Mouse (Mus musculus) CH12.LX (cell line): ENCODE results near the gene Ank2. TPM values are rescaled to one million over a fixed set of nuclear protein-coding genes. Genes with fewer than 3 reads are reported as not detected.

ENCODE experiments used
- DNase-seq: peaks from one replicate; pipeline ENCODE4 v3.0.0-alpha.2; 2013; ENCODE audit errors: extremely low read depth
- H3K27ac ChIP-seq: 2 replicates; pipeline ENCODE4 v1.5.1; 2012; ENCODE audit warnings: low read depth, mild to moderate bottlenecking, control low read depth, moderate library complexity; ENCODE audit not compliant: insufficient read depth
- H3K27me3 ChIP-seq: replicated peaks from 2 replicates; pipeline ENCODE3; 2012; ENCODE audit warnings: inconsistent platforms
- H3K36me3 ChIP-seq, 2 experiments: replicated peaks in 1 of 2; 2 replicates each; pipeline versions ENCODE3 to v1.6.1; 2012; ENCODE audit warnings: inconsistent platforms in 1 of 2, low read length in 1 of 2, mild to moderate bottlenecking in 1 of 2, mixed read lengths in 1 of 2, moderate library complexity in 1 of 2; ENCODE audit not compliant: control insufficient read depth in 1 of 2, insufficient read depth in 1 of 2
- H3K4me1 ChIP-seq, 2 experiments: 2 replicates each; pipeline ENCODE4 v1.6.1; 2012; ENCODE audit warnings: inconsistent platforms in 1 of 2, moderate library complexity in 1 of 2; ENCODE audit not compliant: insufficient read depth in 2 of 2, control insufficient read depth in 1 of 2
- H3K4me2 ChIP-seq: 2 replicates; pipeline ENCODE4 v1.6.1; 2012; ENCODE audit warnings: low read depth, mild to moderate bottlenecking, control low read depth; ENCODE audit not compliant: poor library complexity, insufficient read depth, severe bottlenecking
- H3K4me3 ChIP-seq, 3 experiments: fragments of 150-350 bp in 1 of 3; sonication (generic) in 1 of 3; replicated peaks in 1 of 3; 2 replicates each; pipeline versions ENCODE3 to v1.5.1; 2011 to 2012; ENCODE audit warnings: low read depth in 2 of 3, low read length in 2 of 3, mild to moderate bottlenecking in 2 of 3, moderate library complexity in 2 of 3, control low read depth in 1 of 3, improper control_type of control experiment in 1 of 3, inconsistent platforms in 1 of 3, mixed read lengths in 1 of 3; ENCODE audit not compliant: poor library complexity in 1 of 3
- H3K79me2 ChIP-seq: replicated peaks from 2 replicates; pipeline ENCODE4 v1.6.1; 2012; ENCODE audit warnings: mild to moderate bottlenecking, moderate library complexity; ENCODE audit not compliant: control insufficient read depth, poor library complexity, insufficient read depth, severe bottlenecking; ENCODE audit errors: extremely low read depth
- H3K9ac ChIP-seq: 2 replicates; pipeline ENCODE4 v1.6.1; 2012; ENCODE audit warnings: low read depth, mild to moderate bottlenecking, control low read depth, moderate library complexity; ENCODE audit not compliant: insufficient read depth
- H3K9me3 ChIP-seq: replicated peaks from 2 replicates; pipeline ENCODE3; 2012; ENCODE audit warnings: low read length, inconsistent platforms, mixed read lengths
- BHLHE40 ChIP-seq: IDR thresholded peaks from 2 replicates; pipeline ENCODE4 v1.6.1; 2011; ENCODE audit warnings: mild to moderate bottlenecking, low read depth, low read length, improper control_type of control experiment
- CHD1 ChIP-seq: IDR thresholded peaks from 2 replicates; pipeline ENCODE4 v1.6.1; 2012; ENCODE audit warnings: low read depth, low read length, improper control_type of control experiment, inconsistent platforms
- CTCF ChIP-seq, 2 experiments: IDR thresholded peaks in 1 of 2; conservative IDR thresholded peaks in 1 of 2; 2 replicates each; pipeline ENCODE4 v1.5.1; 2011 to 2012; ENCODE audit warnings: low read depth in 2 of 2, low read length in 2 of 2, improper control_type of control experiment in 1 of 2, inconsistent platforms in 1 of 2, mild to moderate bottlenecking in 1 of 2, moderate library complexity in 1 of 2
- EP300 ChIP-seq: IDR thresholded peaks from 2 replicates; pipeline ENCODE4 v1.6.1; 2011; ENCODE audit warnings: low read length, improper control_type of control experiment
- GABPA ChIP-seq: IDR thresholded peaks from 2 replicates; pipeline ENCODE4 v1.6.1; 2012; ENCODE audit warnings: low read depth, low read length, improper control_type of control experiment, inconsistent platforms; ENCODE audit not compliant: insufficient replicate concordance
- HCFC1 ChIP-seq: IDR thresholded peaks from 2 replicates; pipeline ENCODE4 v1.6.1; 2012; ENCODE audit warnings: low read depth, mild to moderate bottlenecking, inconsistent platforms, low read length, improper control_type of control experiment
- IRF4 ChIP-seq: IDR thresholded peaks from 2 replicates; pipeline ENCODE4 v1.6.1; 2014; ENCODE audit warnings: low read depth, mild to moderate bottlenecking, inconsistent platforms, low read length, improper control_type of control experiment
- MAFK ChIP-seq: IDR thresholded peaks from 2 replicates; pipeline ENCODE4 v1.6.1; 2011; ENCODE audit warnings: low read length, improper control_type of control experiment; ENCODE audit not compliant: insufficient replicate concordance
- MAX ChIP-seq: IDR thresholded peaks from 2 replicates; pipeline ENCODE4 v1.6.1; 2011; ENCODE audit warnings: low read length, improper control_type of control experiment
- NELFE ChIP-seq: IDR thresholded peaks from 2 replicates; pipeline ENCODE4 v1.6.1; 2011; ENCODE audit warnings: low read depth, low read length, improper control_type of control experiment
- NRF1 ChIP-seq: IDR thresholded peaks from 2 replicates; pipeline ENCODE4 v1.6.1; 2014; ENCODE audit warnings: low read depth, mild to moderate bottlenecking, inconsistent platforms, low read length, improper control_type of control experiment, moderate library complexity
- POLR2A ChIP-seq: IDR thresholded peaks from 2 replicates; pipeline ENCODE4 v1.6.1; 2011; ENCODE audit warnings: low read depth, mild to moderate bottlenecking, improper control_type of control experiment, low read length
- RCOR1 ChIP-seq: conservative IDR thresholded peaks from 2 replicates; pipeline ENCODE4 v1.6.1; 2012; ENCODE audit warnings: low read depth, mild to moderate bottlenecking, inconsistent platforms, low read length, improper control_type of control experiment
- SIN3A ChIP-seq: IDR thresholded peaks from 2 replicates; pipeline ENCODE4 v1.6.1; 2012; ENCODE audit warnings: low read length, improper control_type of control experiment, inconsistent platforms
- TBP ChIP-seq: conservative IDR thresholded peaks from 2 replicates; pipeline ENCODE4 v1.6.1; 2011; ENCODE audit warnings: low read depth, low read length, improper control_type of control experiment
- TCF12 ChIP-seq: IDR thresholded peaks from 2 replicates; pipeline ENCODE4 v1.6.1; 2014; ENCODE audit warnings: low read depth, mild to moderate bottlenecking, inconsistent platforms, low read length, improper control_type of control experiment
- UBTF ChIP-seq: IDR thresholded peaks from 2 replicates; pipeline ENCODE4 v1.6.1; 2012; ENCODE audit warnings: low read depth, mild to moderate bottlenecking, inconsistent platforms, low read length, improper control_type of control experiment, moderate library complexity
- USF1 ChIP-seq: IDR thresholded peaks from 2 replicates; pipeline ENCODE4 v1.6.1; 2014; ENCODE audit warnings: low read depth, mild to moderate bottlenecking, inconsistent platforms, low read length, improper control_type of control experiment
- USF2 ChIP-seq: conservative IDR thresholded peaks from 2 replicates; pipeline ENCODE4 v1.6.1; 2011; ENCODE audit warnings: low read depth, low read length, improper control_type of control experiment
- dilution Hi-C: fragments of 300-500 bp; cut with MboI; formaldehyde crosslinking; loops from 2 replicates; pipeline ENCODE4 v1.14.3; 2020; ENCODE audit warnings: low sequenced_read_pairs; ENCODE audit not compliant: extremely low pct_unique_long_range_greater_than_20kb, extremely low pct_ligation_motif_present
- in situ Hi-C: fragments of 300-500 bp; cut with MboI; formaldehyde crosslinking; loops from 3 replicates; pipeline ENCODE4 v1.14.3; 2019; ENCODE audit warnings: low sequenced_read_pairs, low pct_ligation_motif_present, low pct_unique_long_range_greater_than_20kb, mixed read lengths
- polyA plus RNA-seq: library from polyadenylated mRNA; unstranded; fragments of >175 nt; gene quantifications from 2 replicates; pipeline ENCODE4 v1.2.1, GENCODE M21; 2012; ENCODE audit warnings: low read depth; ENCODE audit not compliant: insufficient read length
- total RNA-seq, 2 experiments: library from RNA; depleted of rRNA; stranded (reverse); fragments of 300-350 nt in 1 of 2; fragments of >200 nt in 1 of 2; gene quantifications; 2 replicates each; pipeline ENCODE4 v1.2.3; 2012 to 2014

The Ank2 gene
- total and polyA plus RNA-seq, 3 experiments = 3.9 to 20.9 (median 12.2) TPM

GRCm38 (mm10) chr3:127406883-127407282 lies 92.3 kb downstream of the Ank2 start:
- no peaks in the 10 kb centered on the region for H3K36me3 ChIP-seq
- no peak overlapping the region for H3K4me3 ChIP-seq
- no peak overlapping the region for H3K27ac ChIP-seq
- TF ChIP-seq SIN3A (no peak), CTCF (conservative IDR thresholded peaks at IDR 0.05 in 1 of 2, IDR thresholded peaks at IDR 0.05 in 1 of 2; ENCODE audit: low read depth in 2 of 2, low read length in 2 of 2) (no peak), POLR2A (no peak), MAX (no peak), UBTF (no peak), EP300 (no peak), CHD1 (no peak)
- H3K9me3 ChIP-seq = no peaks in the 10 kb centered on the region
- H3K27me3 ChIP-seq = no peaks in the 10 kb centered on the region
- dilution Hi-C loops = no loop called here
- H3K9ac ChIP-seq = no peak overlapping the region
- H3K79me2 ChIP-seq = peaks cover 5% of the 10 kb centered on the region
- no peak for DNase-seq
- in situ Hi-C loops = no loop called here
- no peak overlapping the region for H3K4me2 ChIP-seq
- H3K4me1 ChIP-seq = peaks cover 6 to 9% of the 10 kb centered on the region in 2 experiments

GRCm38 (mm10) chr3:127404371-127404770 lies 94.8 kb downstream of the Ank2 start:
- H3K4me2 ChIP-seq = no peak overlapping the region
- TF ChIP-seq TBP = no peak
- no peak for TF ChIP-seq GABPA
- TF ChIP-seq SIN3A = no peak
- no peak for TF ChIP-seq NELFE
- TF ChIP-seq TCF12 = no peak
- no peak for TF ChIP-seq CHD1
- no peak for TF ChIP-seq BHLHE40
- TF ChIP-seq IRF4 = no peak
- TF ChIP-seq USF2 = no peak
- TF ChIP-seq USF1 = no peak
- TF ChIP-seq MAX = no peak
- TF ChIP-seq MAFK = no peak
- TF ChIP-seq RCOR1 = no peak
- no peak for TF ChIP-seq HCFC1
- TF ChIP-seq NRF1 = no peak
- TF ChIP-seq, all 38 proteins: peak for 0
- Histone ChIP-seq H3K9me3 (no peaks in the 10 kb centered on the region), H3K4me3 (no peak overlapping the region), H3K27me3 (no peaks in the 10 kb centered on the region), H3K9ac (no peak overlapping the region), H3K36me3 (no peaks in the 10 kb centered on the region), H3K4me1 (peaks cover 5 to 6% of the 10 kb centered on the region in 2 experiments), H3K27ac (no peak overlapping the region), H3K79me2 (peaks cover 5% of the 10 kb centered on the region)
- in situ Hi-C loops = no loop called here
- no peak for DNase-seq
- dilution Hi-C loops = no loop called here
